Mouse (Mus musculus): Measurements from ENCODE around the gene Nrxn1. TPM values are rescaled to one million over a fixed set of nuclear protein-coding genes. Genes with fewer than 3 reads are reported as not detected.

Gene Nrxn1
- polyA plus RNA-seq, 1 experiment from 2014 or later, result 2.0 TPM

GRCm38 (mm10) chr17:89990651-89991050, 1102.2 kb downstream of the Nrxn1 start:
- no peak overlapping the region for H3K9ac ChIP-seq (ENCODE audit: low read length)
- H3K4me3 ChIP-seq (ENCODE audit: control insufficient read depth in 1 of 2, insufficient read depth in 1 of 2, low read depth in 1 of 2, low read length in 2 of 2), result no peak overlapping the region
- no peaks in the 10 kb centered on the region for H3K36me3 ChIP-seq (ENCODE audit: control insufficient read depth, insufficient read depth, low read length)
- no peaks in the 10 kb centered on the region for H3K27me3 ChIP-seq (ENCODE audit: control insufficient read depth, insufficient read depth, low read length)
- H3K4me1 ChIP-seq (ENCODE audit: control insufficient read depth in 2 of 2, insufficient read depth in 2 of 2, low read length in 2 of 2), result no peaks in the 10 kb centered on the region
- no peak overlapping the region for H3K27ac ChIP-seq (replicated peaks in 1 of 2; ENCODE audit: control insufficient read depth in 1 of 2, insufficient read depth in 1 of 2, low read depth in 2 of 2, low read length in 2 of 2)
- H3K4me2 ChIP-seq (ENCODE audit: low read length), result no peak overlapping the region
- no peaks in the 10 kb centered on the region for H3K9me3 ChIP-seq (ENCODE audit: control insufficient read depth, low read length)
- no peak for ATAC-seq (ENCODE audit: insufficient number of reproducible peaks, insufficient read depth, low FRiP score, low read depth)
- WGBS, result 53% methylated on average over 4 of the region's 4 CpGs

Small RNA genes within 50 kb of the gene (microRNA-seq; reads per million reads assigned to microRNA genes)
- gene Gm24510 (not detected), gene Gm27475 (not detected), gene Gm47307 (not detected)

Measured in heart, embryonic 14.5 days (tissue).